Mouse (Mus musculus) stomach, embryonic 15.5 days (tissue): ENCODE measurements around the gene Nova2. TPM values are rescaled to one million over a fixed set of nuclear protein-coding genes. Genes with fewer than 3 reads are reported as not detected.

Experiments
- polyA plus RNA-seq: library from polyadenylated mRNA; unstranded; fragments of >200 nt; fragmentation: Nextera tagmentation; extraction: Ambion mirVana; gene quantifications from 2 replicates; pipeline ENCODE4 v1.2.1, GENCODE M21; 2015

Nova2 gene
- polyA plus RNA-seq, 1 experiment from 2014 or later = 0.63 TPM

Other genes starting within 250 kb of the Nova2 start
- gene Psg20, start 239.7 kb upstream of the Nova2 start, polyA plus RNA-seq = not detected in 2 replicates
- not detected in 2 replicates for gene Psg22, start 207.8 kb upstream of the Nova2 start, polyA plus RNA-seq
- gene Psg19, start 127.4 kb upstream of the Nova2 start, polyA plus RNA-seq = not detected in 2 replicates
- gene Psg17, start 104.3 kb upstream of the Nova2 start, polyA plus RNA-seq = 0.08 and 0.19 TPM in 2 replicates
- gene Mill2, start 85.9 kb upstream of the Nova2 start, polyA plus RNA-seq = 1.2 and 1.5 TPM in 2 replicates
- 58.2 and 79.2 TPM in 2 replicates for gene Pglyrp1, start 54.6 kb upstream of the Nova2 start, polyA plus RNA-seq
- gene Ccdc61, start 15.5 kb upstream of the Nova2 start, polyA plus RNA-seq = 26.1 and 29.2 TPM in 2 replicates
- not detected in 2 replicates for gene Nanos2, start 61.5 kb downstream of the Nova2 start, polyA plus RNA-seq
- 2.8 and 3.7 TPM in 2 replicates for gene Mypop, start 65.4 kb downstream of the Nova2 start, polyA plus RNA-seq
- 23.5 and 28.0 TPM in 2 replicates for gene Irf2bp1, start 78.2 kb downstream of the Nova2 start, polyA plus RNA-seq
- 30.2 and 32.7 TPM in 2 replicates for gene Foxa3, start 97.7 kb downstream of the Nova2 start, polyA plus RNA-seq
- gene Sympk, start 98.5 kb downstream of the Nova2 start, polyA plus RNA-seq = 28.1 and 32.3 TPM in 2 replicates
- gene Rsph6a, start 128.8 kb downstream of the Nova2 start, polyA plus RNA-seq = not detected in 2 replicates
- gene Dmwd, start 150.3 kb downstream of the Nova2 start, polyA plus RNA-seq = 13.7 and 15.1 TPM in 2 replicates
- 73.9 and 77.2 TPM in 2 replicates for gene Dmpk, start 158.0 kb downstream of the Nova2 start, polyA plus RNA-seq
- gene Six5, start 168.7 kb downstream of the Nova2 start, polyA plus RNA-seq = 10.8 and 12.1 TPM in 2 replicates
- gene Gm4969, start 192.5 kb downstream of the Nova2 start, polyA plus RNA-seq = 2.8 and 3.2 TPM in 2 replicates
- 11.6 and 12.8 TPM in 2 replicates for gene Fbxo46, start 194.0 kb downstream of the Nova2 start, polyA plus RNA-seq
- 13.5 and 14.7 TPM in 2 replicates for gene Qpctl, start 223.4 kb downstream of the Nova2 start, polyA plus RNA-seq
- 131 and 141 TPM in 2 replicates for gene Snrpd2, start 223.8 kb downstream of the Nova2 start, polyA plus RNA-seq
- gene Gipr, start 240.2 kb downstream of the Nova2 start, polyA plus RNA-seq = 2.3 and 2.9 TPM in 2 replicates